ENCODE assay signal across 8 mouse cellular contexts in genomic region chr1:132758656-132759370, GRCm38 (mm10). TPM values are rescaled to one million over a fixed set of nuclear protein-coding genes. Genes with fewer than 3 reads are reported as not detected.
DNase-seq lines count a peak whose midpoint lies in the region; ATAC-seq and TF ChIP-seq lines count a peak whose summit lies in the region.

No protein-coding gene starts in this region.

- no peak overlapping the region for H3K27ac ChIP-seq in bone marrow macrophage, adult 2 months (ENCODE audit: insufficient read depth, low read depth, low read length)
- H3K27ac ChIP-seq in embryonic facial prominence, embryonic 14.5 days (replicated peaks; ENCODE audit: low read depth, low read length): no peak overlapping the region
- H3K27ac ChIP-seq in heart, embryonic 12.5 days (ENCODE audit: poor library complexity, severe bottlenecking): no peak overlapping the region
- no peak overlapping the region for H3K27ac ChIP-seq in kidney, embryonic 16.5 days (ENCODE audit: low read length)
- H3K27ac ChIP-seq in limb, embryonic 14.5 days (replicated peaks; ENCODE audit: low read depth, low read length): no peak overlapping the region
- H3K27ac ChIP-seq in midbrain, postnatal 0 days (ENCODE audit: low read depth, low read length): peak overlapping the region; percentile 62

- no peak overlapping the region for H3K4me3 ChIP-seq in bone marrow macrophage, adult 2 months (ENCODE audit: insufficient read depth, low read length)
- H3K4me3 ChIP-seq in embryonic facial prominence, embryonic 14.5 days (ENCODE audit: low read depth, low read length): peak overlapping the region; percentile 28
- peak overlapping the region; percentile 34 for H3K4me3 ChIP-seq in heart, embryonic 12.5 days
- peak overlapping the region; percentile 29 for H3K4me3 ChIP-seq in kidney, embryonic 16.5 days (ENCODE audit: low read length)
- peak overlapping the region; percentile 23; the same call in 1 of the 2 replicates for H3K4me3 ChIP-seq in limb, embryonic 14.5 days (replicated peaks; ENCODE audit: low read length)
- H3K4me3 ChIP-seq in midbrain, postnatal 0 days (ENCODE audit: low read depth, low read length): peak overlapping the region; percentile 22

- peak overlapping the region; percentile 56 for H3K4me2 ChIP-seq in embryonic facial prominence, embryonic 14.5 days (ENCODE audit: low read depth, low read length)
- H3K4me2 ChIP-seq in heart, embryonic 12.5 days: peak overlapping the region; percentile 74
- peak overlapping the region; percentile 54 for H3K4me2 ChIP-seq in kidney, embryonic 16.5 days (replicated peaks; ENCODE audit: low read depth, low read length)
- H3K4me2 ChIP-seq in limb, embryonic 14.5 days (replicated peaks; ENCODE audit: low read depth, low read length, severe bottlenecking): peak overlapping the region; percentile 49
- H3K4me2 ChIP-seq in midbrain, postnatal 0 days (ENCODE audit: low read depth, low read length, poor library complexity, severe bottlenecking): peak overlapping the region; percentile 51

- no peaks in the 10 kb centered on the region for H3K27me3 ChIP-seq in embryonic facial prominence, embryonic 14.5 days (replicated peaks; ENCODE audit: control insufficient read depth, insufficient read depth, low read length)
- H3K27me3 ChIP-seq in heart, embryonic 12.5 days (replicated peaks): peaks cover 5% of the 10 kb centered on the region; the same call in 1 of the 2 replicates
- no peaks in the 10 kb centered on the region for H3K27me3 ChIP-seq in kidney, embryonic 16.5 days (ENCODE audit: insufficient read depth, low read length)
- H3K27me3 ChIP-seq in limb, embryonic 14.5 days (ENCODE audit: control insufficient read depth, insufficient read depth, low read length): peaks cover 4% of the 10 kb centered on the region; the same call in 1 of the 2 replicates
- H3K27me3 ChIP-seq in midbrain, postnatal 0 days (ENCODE audit: insufficient read depth, low read length): 0 out of 2 replicates have a peak, but pooled peaks cover 5% of the 10 kb centered on the region

- H3K9ac ChIP-seq in embryonic facial prominence, embryonic 14.5 days (ENCODE audit: low read depth, low read length): no peak overlapping the region
- H3K9ac ChIP-seq in heart, embryonic 12.5 days: no peak overlapping the region
- H3K9ac ChIP-seq in kidney, embryonic 16.5 days (replicated peaks; ENCODE audit: low read length): 0 out of 2 replicates have a peak overlapping the region, but pooled peaks have one; percentile 22
- no peak overlapping the region for H3K9ac ChIP-seq in limb, embryonic 14.5 days (ENCODE audit: low read depth, low read length, severe bottlenecking)
- 0 out of 2 replicates have a peak overlapping the region, but pooled peaks have one; percentile 15 for H3K9ac ChIP-seq in midbrain, postnatal 0 days (replicated peaks; ENCODE audit: low read length, poor library complexity, severe bottlenecking)

- 8% methylated on average over 24 of the region's 24 CpGs for WGBS in embryonic facial prominence, embryonic 14.5 days
- 9% methylated on average over 24 of the region's 24 CpGs for WGBS in heart, embryonic 12.5 days
- WGBS in kidney, embryonic 16.5 days: 8% methylated on average over 24 of the region's 24 CpGs
- WGBS in limb, embryonic 14.5 days: 5% methylated on average over 24 of the region's 24 CpGs
- WGBS in midbrain, postnatal 0 days: 4% methylated on average over 24 of the region's 24 CpGs

- TF ChIP-seq POLR2A in bone marrow macrophage, adult 2 months (IDR thresholded peaks at IDR 0.05; ENCODE audit: borderline replicate concordance, low read depth, low read length): no peak
- no peak for TF ChIP-seq POLR2A in limb, embryonic 14.5 days (IDR thresholded peaks at IDR 0.05; ENCODE audit: borderline replicate concordance, extremely low read depth, insufficient read depth, insufficient read length)

- ATAC-seq in embryonic facial prominence, embryonic 14.5 days (ENCODE audit: low read depth): peak; percentile 89
- ATAC-seq in heart, embryonic 12.5 days (ENCODE audit: insufficient number of reproducible peaks, low FRiP score): no peak
- ATAC-seq in kidney, embryonic 16.5 days (ENCODE audit: low FRiP score, low TSS enrichment): peak; percentile 61; the same call in 1 of the 2 replicates
- peak; percentile 80 for ATAC-seq in limb, embryonic 14.5 days (ENCODE audit: low FRiP score, low read depth)
- ATAC-seq in midbrain, postnatal 0 days (ENCODE audit: low FRiP score): peak; percentile 86

- H3K4me1 ChIP-seq in bone marrow macrophage, adult 2 months (ENCODE audit: control insufficient read depth, insufficient read depth, low read length): no peaks in the 10 kb centered on the region
- H3K4me1 ChIP-seq in embryonic facial prominence, embryonic 14.5 days (ENCODE audit: control insufficient read depth, insufficient read depth, low read length): no peaks in the 10 kb centered on the region
- peaks cover 5% of the 10 kb centered on the region; the same call in 1 of the 2 replicates for H3K4me1 ChIP-seq in heart, embryonic 12.5 days (replicated peaks)
- no peaks in the 10 kb centered on the region for H3K4me1 ChIP-seq in kidney, embryonic 16.5 days (ENCODE audit: insufficient read depth, low read length)
- H3K4me1 ChIP-seq in limb, embryonic 14.5 days (ENCODE audit: control insufficient read depth, insufficient read depth, low read length): no peaks in the 10 kb centered on the region
- peaks cover 2% of the 10 kb centered on the region for H3K4me1 ChIP-seq in midbrain, postnatal 0 days (ENCODE audit: insufficient read depth, low read length)

- H3K9me3 ChIP-seq in embryonic facial prominence, embryonic 14.5 days (ENCODE audit: control insufficient read depth, low read length): no peaks in the 10 kb centered on the region
- H3K9me3 ChIP-seq in heart, embryonic 12.5 days (replicated peaks): 0 out of 2 replicates have a peak, but pooled peaks cover 3% of the 10 kb centered on the region
- no peaks in the 10 kb centered on the region for H3K9me3 ChIP-seq in kidney, embryonic 16.5 days (ENCODE audit: low read length)
- H3K9me3 ChIP-seq in limb, embryonic 14.5 days (ENCODE audit: control insufficient read depth, low read length): no peaks in the 10 kb centered on the region
- no peaks in the 10 kb centered on the region for H3K9me3 ChIP-seq in midbrain, postnatal 0 days (ENCODE audit: low read length)

- peak; percentile 91 for TF ChIP-seq CTCF in bone marrow macrophage, adult 2 months (IDR thresholded peaks at IDR 0.05; ENCODE audit: low read depth, low read length)
- peak; percentile 85 for TF ChIP-seq CTCF in midbrain, postnatal 0 days (IDR thresholded peaks at IDR 0.05)

- peak; percentile 7 for DNase-seq in CD4-positive helper T cell, adult 2 months (ENCODE audit: low read depth, low spot score)
- peak; percentile 85 for DNase-seq in embryonic facial prominence, embryonic 14.5 days (ENCODE audit: low spot score)
- DNase-seq in limb, embryonic 14.5 days (ENCODE audit: low spot score): peak; percentile 67
- DNase-seq in midbrain, postnatal 0 days (ENCODE audit: low spot score): peak; percentile 93
- DNase-seq in telencephalon, adult 2 months (ENCODE audit: low read depth, low spot score): peak; percentile 72

- H3K36me3 ChIP-seq in embryonic facial prominence, embryonic 14.5 days (ENCODE audit: control insufficient read depth, insufficient read depth, low read length): no peaks in the 10 kb centered on the region
- H3K36me3 ChIP-seq in heart, embryonic 12.5 days: no peaks in the 10 kb centered on the region
- no peaks in the 10 kb centered on the region for H3K36me3 ChIP-seq in kidney, embryonic 16.5 days (ENCODE audit: insufficient read depth, low read length)
- H3K36me3 ChIP-seq in limb, embryonic 14.5 days (ENCODE audit: control insufficient read depth, insufficient read depth, low read length): no peaks in the 10 kb centered on the region
- H3K36me3 ChIP-seq in midbrain, postnatal 0 days (ENCODE audit: insufficient read depth, low read length): no peaks in the 10 kb centered on the region

RNA-seq across cellular contexts. Expression of gene Nfasc, which starts 17.2 kb away (rescaled TPM):
- not detected in 2 replicates for polyA plus RNA-seq in bone marrow macrophage, adult 2 months (2012; ENCODE audit: insufficient read depth, insufficient read length, missing spikeins)
- polyA plus RNA-seq in embryonic facial prominence, embryonic 14.5 days (2014; fragmentation: Nextera tagmentation; extraction: Ambion mirVana): 2.4 and 2.8 TPM in 2 replicates
- 0.18 and 0.46 TPM in 2 replicates for polyA plus RNA-seq in heart, embryonic 12.5 days (2016; fragmentation: Nextera tagmentation; extraction: Ambion mirVana)
- polyA plus RNA-seq in kidney, embryonic 16.5 days (2015; fragmentation: Nextera tagmentation; extraction: Ambion mirVana): 0.45 and 0.67 TPM in 2 replicates
- 1.0 and 1.1 TPM in 2 replicates for polyA plus RNA-seq in limb, embryonic 14.5 days (2012; rRNA removed)
- polyA plus RNA-seq in limb, embryonic 14.5 days (2014; fragmentation: Nextera tagmentation; extraction: Ambion mirVana): 0.33 and 0.34 TPM in 2 replicates
- 59.2 and 66.7 TPM in 2 replicates for total RNA-seq in midbrain, postnatal 0 days (2014; rRNA removed)
- 28.6 and 32.7 TPM in 2 replicates for polyA plus RNA-seq in midbrain, postnatal 0 days (2015; fragmentation: Nextera tagmentation; extraction: Ambion mirVana)

Comparison
In these comparisons a context has a peak if more than half of its experiments do, and no peak if none do; other contexts are left out.
1. DNase-seq: peak in every context shown above with its lines; median percentile 93 in midbrain, postnatal 0 days; 85 in embryonic facial prominence, embryonic 14.5 days; 72 in telencephalon, adult 2 months; 67 in limb, embryonic 14.5 days; 7 in CD4-positive helper T cell, adult 2 months.
2. H3K9ac ChIP-seq: peak in kidney, embryonic 16.5 days (single experiment) and midbrain, postnatal 0 days (single experiment); none in embryonic facial prominence, embryonic 14.5 days (single experiment), heart, embryonic 12.5 days (single experiment) and limb, embryonic 14.5 days (single experiment).
3. Peak in every context shown above with its lines, with median percentiles within 50 percentile points of each other: H3K4me2 ChIP-seq.